Mouse (Mus musculus) gastrocnemius, postnatal 4 days (tissue): ENCODE data around the gene Lingo1. TPM values are rescaled to one million over a fixed set of nuclear protein-coding genes. Genes with fewer than 3 reads are reported as not detected.

Experiments used
- DNase-seq, 2 experiments: peaks; one replicate each; pipeline ENCODE4 v3.0.0; 2021 to 2022; ENCODE audit warnings: low spot score in 2 of 2, mixed read lengths in 2 of 2
- total RNA-seq, 2 experiments: library from RNA; stranded (reverse); gene quantifications; 2 replicates each; pipeline ENCODE4 v1.2.3; 2021

Lingo1 gene
- total RNA-seq, 2 experiments from 2014 or later = 3.2 TPM

- peak in 1 of 2 experiments; percentile 47 for DNase-seq
Measured at GRCm38 (mm10) chr9:56635498-56636121, 160.7 kb downstream of the Lingo1 start.

- peak in 1 of 2 experiments; percentile 45 for DNase-seq
Measured at GRCm38 (mm10) chr9:56635121-56635497, 161.2 kb downstream of the Lingo1 start.

GRCm38 (mm10) chr9:56634406-56635120, 161.7 kb downstream of the Lingo1 start:
- no peak for DNase-seq

GRCm38 (mm10) chr9:56633449-56634225, 162.6 kb downstream of the Lingo1 start:
- DNase-seq = no peak

GRCm38 (mm10) chr9:56630945-56631344, 165.3 kb downstream of the Lingo1 start:
- no peak for DNase-seq

GRCm38 (mm10) chr9:56629674-56630397, 166.4 kb downstream of the Lingo1 start:
- DNase-seq = no peak

- no peak for DNase-seq
Measured at GRCm38 (mm10) chr9:56627295-56627694, 169.0 kb downstream of the Lingo1 start.

GRCm38 (mm10) chr9:56624923-56625322, 171.3 kb downstream of the Lingo1 start:
- no peak for DNase-seq

- no peak for DNase-seq
Measured at GRCm38 (mm10) chr9:56623361-56623760, 172.9 kb downstream of the Lingo1 start.

GRCm38 (mm10) chr9:56622761-56623160, 173.5 kb downstream of the Lingo1 start:
- no peak for DNase-seq

- DNase-seq = no peak
Measured at GRCm38 (mm10) chr9:56620512-56621371, 175.5 kb downstream of the Lingo1 start.

GRCm38 (mm10) chr9:56619715-56620114, 176.6 kb downstream of the Lingo1 start:
- DNase-seq = no peak

GRCm38 (mm10) chr9:56618660-56619059, 177.6 kb downstream of the Lingo1 start:
- no peak for DNase-seq

- DNase-seq = no peak
Measured at GRCm38 (mm10) chr9:56616061-56616460, 180.2 kb downstream of the Lingo1 start.

GRCm38 (mm10) chr9:56612798-56613183, 183.5 kb downstream of the Lingo1 start:
- DNase-seq = no peak

- no peak for DNase-seq
Measured at GRCm38 (mm10) chr9:56611912-56612797, 184.1 kb downstream of the Lingo1 start.

GRCm38 (mm10) chr9:56610955-56611354, 185.3 kb downstream of the Lingo1 start:
- DNase-seq = no peak

- DNase-seq = no peak
Measured at GRCm38 (mm10) chr9:56610466-56610865, 185.8 kb downstream of the Lingo1 start.

GRCm38 (mm10) chr9:56609486-56609885, 186.8 kb downstream of the Lingo1 start:
- DNase-seq = no peak
